Mouse (Mus musculus) heart, embryonic 16.5 days (tissue): ENCODE measurements at regions not wholly inside any gene's neighbourhood (a gene's known extent, or its start where the extent isn't known, plus 50 kb on each side); places are given as distances from the start of the nearest gene placed in this dataset.

Experiments
- ATAC-seq: fragments of 200-750 bp; cut with Nextera tagmentation; replicated peaks from 2 replicates; pipeline ENCODE4 v1.8.0; 2017; ENCODE audit warnings: moderate number of reproducible peaks; ENCODE audit not compliant: insufficient read depth, low FRiP score; ENCODE audit errors: extremely low read depth
- H3K27ac ChIP-seq: fragments of 300-500 bp; sonication (generic); 2 replicates; pipeline ENCODE4 v1.5.1; 2014; ENCODE audit warnings: mild to moderate bottlenecking, low read length, control low read depth, moderate library complexity
- H3K27me3 ChIP-seq: fragments of 300-500 bp; sonication (generic); 2 replicates; pipeline ENCODE4 v1.6.1; 2014; ENCODE audit warnings: low read length, mixed read lengths; ENCODE audit not compliant: control insufficient read depth, insufficient read depth
- H3K36me3 ChIP-seq: fragments of 300-500 bp; sonication (generic); 2 replicates; pipeline ENCODE4 v1.6.1; 2014; ENCODE audit not compliant: control insufficient read depth, insufficient read depth
- H3K4me1 ChIP-seq: fragments of 300-500 bp; sonication (generic); 2 replicates; pipeline ENCODE4 v1.6.1; 2014; ENCODE audit warnings: low read length, mixed read lengths; ENCODE audit not compliant: control insufficient read depth, insufficient read depth
- H3K4me2 ChIP-seq: fragments of 300-500 bp; sonication (generic); 2 replicates; pipeline ENCODE4 v1.6.1; 2014; ENCODE audit warnings: low read depth, mild to moderate bottlenecking, control low read depth, low read length
- H3K4me3 ChIP-seq: fragments of 300-500 bp; sonication (generic); 2 replicates; pipeline ENCODE4 v1.5.1; 2014; ENCODE audit warnings: mild to moderate bottlenecking, control low read depth, low read length
- H3K9ac ChIP-seq: fragments of 300-500 bp; sonication (generic); 2 replicates; pipeline ENCODE4 v1.6.1; 2014; ENCODE audit warnings: low read length, control low read depth
- H3K9me3 ChIP-seq: fragments of 300-500 bp; sonication (generic); replicated peaks from 2 replicates; pipeline ENCODE4 v1.6.1; 2016; ENCODE audit warnings: low read length; ENCODE audit not compliant: control insufficient read depth
- WGBS: fragments of 180-500 bp; shearing (Covaris S2); extraction: QIAGEN DNeasy Blood & Tissue Kit; methylation state at CpG from one replicate; pipeline ENCODE4 v1.1.7; 2014; 5-methylcytosine and 5-hydroxymethylcytosine counted together

DNA sequence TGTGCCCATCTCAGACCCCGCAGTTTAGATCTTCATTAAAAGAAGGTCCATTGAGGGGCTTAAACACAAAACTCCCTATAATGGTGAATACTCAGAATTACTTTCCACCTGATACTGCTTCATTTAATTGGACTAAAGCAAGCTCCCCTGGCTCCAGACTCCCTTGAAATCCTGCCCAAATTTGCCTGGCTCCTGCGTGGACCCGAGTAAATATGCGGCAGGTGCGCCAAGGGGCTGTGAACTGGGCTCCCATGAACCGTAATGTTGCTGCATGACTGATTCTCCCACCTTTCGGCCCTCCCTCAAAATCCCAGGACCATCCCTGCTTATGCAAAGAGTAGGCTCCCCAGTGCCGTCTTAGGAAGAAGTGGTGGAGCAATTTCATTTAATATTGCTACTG is 573.7 kb downstream of the Ccdc171 start:
- no peaks in the 10 kb centered on the region for H3K36me3 ChIP-seq
- H3K27ac ChIP-seq, result no peak overlapping the region
- no peak for ATAC-seq
- 0 out of 2 replicates have a peak, but pooled peaks cover 3% of the 10 kb centered on the region for H3K27me3 ChIP-seq
- H3K9me3 ChIP-seq, result no peaks in the 10 kb centered on the region
- WGBS, result 88% methylated on average over 8 of the region's 8 CpGs
- no peak overlapping the region for H3K9ac ChIP-seq
- H3K4me3 ChIP-seq, result no peak overlapping the region
- no peak overlapping the region for H3K4me2 ChIP-seq
- H3K4me1 ChIP-seq, result no peaks in the 10 kb centered on the region

DNA sequence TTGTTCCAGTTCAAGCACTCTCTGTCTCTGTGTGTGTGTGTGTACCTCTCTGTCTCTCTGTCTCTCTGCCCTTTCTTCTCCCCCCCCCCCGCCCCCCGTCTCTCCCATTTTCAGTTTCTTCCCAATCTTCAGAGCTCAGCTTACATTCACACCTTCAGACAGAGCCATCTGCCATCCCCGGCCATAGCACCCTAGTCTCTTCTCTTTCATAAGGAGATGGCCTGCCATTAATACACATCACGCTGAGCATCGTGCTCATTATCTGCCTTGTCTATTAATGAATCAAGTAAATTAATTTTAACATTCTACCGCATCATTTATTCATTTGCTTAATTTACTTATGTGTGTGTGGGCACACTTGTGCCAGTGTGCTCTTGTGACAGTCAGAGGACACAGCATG is 573.2 kb downstream of the Bnc2 start:
- no peak overlapping the region for H3K27ac ChIP-seq
- 0 out of 2 replicates have a peak, but pooled peaks cover 3% of the 10 kb centered on the region for H3K27me3 ChIP-seq
- no peak for ATAC-seq

DNA sequence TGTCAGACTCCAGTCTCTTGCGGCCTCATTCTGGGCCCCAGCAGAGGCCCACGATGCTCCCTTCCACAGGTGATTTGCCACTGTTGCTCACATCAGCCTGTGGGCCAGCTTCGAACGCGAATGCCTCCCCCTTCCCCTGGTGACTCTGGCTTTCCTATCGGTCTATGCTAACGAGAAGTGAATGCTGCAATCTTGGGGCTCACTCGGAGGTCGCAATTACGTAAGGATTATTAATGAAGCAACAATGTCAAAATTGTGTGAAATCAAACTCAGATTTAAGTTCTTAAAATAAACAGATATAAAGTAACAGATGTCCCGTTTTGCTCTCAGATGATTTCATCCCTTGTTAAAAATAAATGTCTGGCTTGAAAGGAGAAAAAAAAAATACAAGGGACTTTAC is 572.3 kb downstream of the Bnc2 start:
- H3K4me2 ChIP-seq, result no peak overlapping the region
- no peak overlapping the region for H3K4me3 ChIP-seq
- 0 out of 2 replicates have a peak, but pooled peaks cover 3% of the 10 kb centered on the region for H3K27me3 ChIP-seq
- ATAC-seq, result no peak
- no peaks in the 10 kb centered on the region for H3K36me3 ChIP-seq
- no peak overlapping the region for H3K27ac ChIP-seq
- no peaks in the 10 kb centered on the region for H3K4me1 ChIP-seq
- H3K9ac ChIP-seq, result no peak overlapping the region
- H3K9me3 ChIP-seq, result no peaks in the 10 kb centered on the region
- WGBS, result 59% methylated on average over 11 of the region's 11 CpGs

More for the DNA sequence above, 573.2 kb downstream of the Bnc2 start:
- Histone ChIP-seq H3K4me1 (no peaks in the 10 kb centered on the region), H3K36me3 (no peaks in the 10 kb centered on the region), H3K9me3 (no peaks in the 10 kb centered on the region), H3K4me3 (no peak overlapping the region), H3K4me2 (no peak overlapping the region), H3K9ac (no peak overlapping the region)
- 84% methylated on average over 6 of the region's 6 CpGs for WGBS

DNA sequence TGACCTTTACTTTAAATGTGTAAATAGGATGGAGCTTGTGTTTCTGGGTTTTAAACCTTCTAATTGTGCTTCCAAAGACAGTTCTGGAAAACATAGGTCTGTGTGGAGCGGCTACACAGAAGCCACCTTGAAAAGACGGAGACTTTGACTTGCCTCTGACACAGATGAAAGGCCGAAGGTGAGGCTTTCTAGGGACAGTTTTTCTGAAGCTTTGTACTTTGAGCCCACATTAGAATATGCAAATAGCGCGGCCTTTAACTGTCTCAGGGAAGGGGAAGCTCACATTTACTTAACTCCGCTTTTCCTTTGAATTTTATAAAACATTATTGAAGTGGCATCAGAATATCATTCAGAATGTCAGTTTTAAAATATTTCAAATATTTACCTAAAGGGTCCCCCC is 566.5 kb downstream of the Bnc2 start:
- H3K9me3 ChIP-seq, result no peaks in the 10 kb centered on the region
- H3K9ac ChIP-seq, result no peak overlapping the region
- WGBS, result 84% methylated on average over 6 of the region's 6 CpGs
- no peak overlapping the region for H3K27ac ChIP-seq
- no peak overlapping the region for H3K4me2 ChIP-seq
- ATAC-seq, result no peak
- H3K27me3 ChIP-seq, result no peaks in the 10 kb centered on the region
- no peaks in the 10 kb centered on the region for H3K4me1 ChIP-seq
- no peak overlapping the region for H3K4me3 ChIP-seq
- no peaks in the 10 kb centered on the region for H3K36me3 ChIP-seq

DNA sequence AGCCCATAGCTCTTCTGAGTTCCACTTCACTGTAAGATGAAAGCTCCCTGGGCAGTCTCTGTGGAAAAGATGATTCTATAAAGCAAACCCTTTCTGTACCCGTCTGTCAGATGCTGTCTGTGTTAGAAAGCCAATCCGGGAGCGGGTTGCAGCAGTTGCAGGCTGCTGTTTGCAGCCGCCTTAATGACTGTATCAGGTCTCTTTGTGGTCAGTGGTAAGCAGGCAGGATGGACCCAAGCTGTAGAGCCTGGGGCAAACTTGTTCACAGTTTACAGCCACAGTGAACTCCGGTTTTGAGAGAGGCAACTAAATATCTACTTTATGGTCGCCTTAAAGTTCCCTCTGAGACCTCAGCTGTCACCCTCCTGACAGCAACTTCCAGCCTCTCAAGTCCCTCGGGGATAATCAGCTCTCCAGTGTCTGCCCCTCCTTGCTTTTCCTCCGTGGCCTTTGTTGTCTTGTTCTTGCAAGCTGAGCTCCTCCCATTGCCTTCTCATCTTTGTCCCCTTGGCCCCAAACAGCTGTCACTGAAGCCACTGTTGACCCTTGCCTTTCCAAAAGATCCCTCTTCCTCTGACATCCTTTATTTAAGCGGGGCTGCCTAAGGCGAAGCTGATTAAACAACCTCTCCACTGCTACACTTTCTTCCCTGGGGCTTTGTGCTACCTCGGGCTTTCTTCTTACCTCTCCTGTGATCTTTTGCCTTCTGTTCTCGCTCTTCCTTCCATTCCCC is 565.1 kb downstream of the Bnc2 start:
- Histone ChIP-seq H3K4me2 (no peak overlapping the region), H3K4me1 (no peaks in the 10 kb centered on the region), H3K27me3 (no peaks in the 10 kb centered on the region), H3K4me3 (no peak overlapping the region), H3K27ac (no peak overlapping the region), H3K9me3 (no peaks in the 10 kb centered on the region), H3K9ac (no peak overlapping the region), H3K36me3 (no peaks in the 10 kb centered on the region)
- no peak for ATAC-seq
- WGBS, result 37% methylated on average over 12 of the region's 12 CpGs

DNA sequence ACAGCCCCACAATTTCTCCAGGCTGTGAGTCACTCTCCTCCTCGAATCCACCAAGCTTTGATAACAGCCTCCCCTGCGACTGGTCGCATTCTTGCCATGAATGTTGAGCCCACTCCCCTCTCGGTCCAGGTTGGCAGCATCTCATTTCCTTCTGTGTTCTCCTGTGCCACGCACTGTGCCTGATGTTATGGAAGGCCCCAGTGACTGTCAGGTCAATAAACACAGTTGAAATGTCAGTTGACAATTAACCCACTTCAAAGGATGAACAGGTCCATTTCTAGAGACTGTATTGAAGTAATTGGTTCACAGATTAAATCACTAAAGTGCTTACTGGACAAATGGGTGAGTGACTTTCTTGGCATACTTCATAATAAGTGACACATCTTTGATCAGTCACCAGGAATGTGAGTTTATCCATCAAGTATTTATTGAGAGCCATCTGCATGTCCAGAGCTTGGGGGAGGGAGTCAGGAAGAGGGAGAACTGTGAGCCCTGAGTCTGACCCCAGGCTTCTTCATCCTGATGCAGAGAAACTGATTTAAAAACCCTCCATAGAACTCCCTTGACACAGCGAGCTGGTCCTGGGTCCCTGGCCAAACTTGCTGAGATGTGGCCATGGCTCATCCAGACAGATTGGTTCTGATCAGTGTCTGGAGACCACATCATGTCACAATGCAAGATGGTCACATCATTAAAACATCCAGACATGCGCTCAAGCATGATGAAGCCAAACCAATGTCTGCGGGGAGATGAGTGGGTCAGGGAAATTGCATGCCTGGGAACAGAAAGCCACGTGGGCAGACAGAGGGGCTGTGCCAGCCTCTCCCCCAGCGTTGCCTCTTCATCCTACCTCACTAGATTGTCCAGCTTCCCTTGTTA is 560.7 kb downstream of the Bnc2 start:
- WGBS, result 78% methylated on average over 10 of the region's 10 CpGs
- H3K27me3 ChIP-seq, result no peaks in the 10 kb centered on the region
- H3K4me3 ChIP-seq, result no peak overlapping the region
- H3K36me3 ChIP-seq, result no peaks in the 10 kb centered on the region
- no peaks in the 10 kb centered on the region for H3K4me1 ChIP-seq
- no peaks in the 10 kb centered on the region for H3K9me3 ChIP-seq
- H3K4me2 ChIP-seq, result no peak overlapping the region
- no peak overlapping the region for H3K9ac ChIP-seq
- no peak for ATAC-seq
- H3K27ac ChIP-seq, result no peak overlapping the region

DNA sequence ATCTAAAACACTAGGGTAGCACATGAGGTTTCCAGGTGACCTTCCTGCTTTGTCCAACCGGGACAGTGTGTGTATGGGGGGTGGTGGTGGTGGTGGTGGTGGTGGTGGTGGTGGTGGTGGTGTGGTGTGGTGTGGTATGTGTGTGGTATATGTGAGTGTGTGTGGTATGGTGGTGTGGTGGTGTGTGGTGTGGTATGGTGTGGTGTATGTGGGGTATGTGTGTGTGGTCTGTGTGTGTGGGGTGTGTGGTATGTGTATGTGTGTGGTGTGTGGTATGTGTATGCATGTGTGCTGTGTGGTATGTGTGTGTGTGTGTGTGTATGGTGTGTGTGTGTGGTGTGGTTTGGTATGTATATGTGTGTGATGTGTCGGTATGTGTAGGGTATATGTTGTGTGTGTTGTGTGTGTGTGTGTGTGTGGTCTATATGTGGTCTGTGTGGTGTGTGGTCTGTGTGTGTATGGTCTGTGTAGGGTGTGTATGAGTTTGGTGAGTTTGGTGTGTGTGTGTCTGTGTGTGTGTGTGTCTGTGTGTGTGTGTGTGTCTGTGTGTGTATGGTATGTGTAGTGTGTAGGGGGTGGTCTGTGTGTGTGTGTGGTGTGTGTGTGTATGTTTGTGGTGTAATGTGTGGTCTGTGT is 556.7 kb downstream of the Bnc2 start:
- Histone ChIP-seq H3K4me2 (no peak overlapping the region), H3K36me3 (no peaks in the 10 kb centered on the region), H3K9me3 (no peaks in the 10 kb centered on the region), H3K4me3 (no peak overlapping the region), H3K4me1 (no peaks in the 10 kb centered on the region), H3K27ac (no peak overlapping the region), H3K9ac (no peak overlapping the region), H3K27me3 (no peaks in the 10 kb centered on the region)
- 90% methylated on average over 2 of the region's 2 CpGs for WGBS
- ATAC-seq, result no peak

DNA sequence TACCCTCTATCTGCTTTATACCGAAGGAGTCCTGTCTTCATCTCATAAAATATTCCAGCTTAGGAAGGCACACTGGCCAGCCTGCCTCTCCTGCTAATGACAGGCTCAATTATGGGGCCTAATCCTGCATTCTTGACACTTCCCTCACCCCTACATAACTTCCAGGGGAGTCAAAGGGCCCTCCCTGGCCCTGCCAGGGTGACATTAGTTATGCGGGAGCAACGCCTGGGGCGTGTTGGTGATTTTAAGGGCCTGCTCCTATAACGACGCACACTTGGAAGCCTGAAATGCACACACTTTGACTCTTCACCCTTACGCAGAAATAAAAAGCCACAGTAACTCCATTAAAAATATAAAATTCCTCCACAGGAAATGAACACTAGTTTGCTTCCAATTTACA is 555.5 kb downstream of the Bnc2 start:
- ATAC-seq, result no peak
- Histone ChIP-seq H3K36me3 (no peaks in the 10 kb centered on the region), H3K9ac (no peak overlapping the region), H3K27me3 (no peaks in the 10 kb centered on the region), H3K4me2 (no peak overlapping the region), H3K4me3 (no peak overlapping the region), H3K27ac (no peak overlapping the region), H3K9me3 (no peaks in the 10 kb centered on the region), H3K4me1 (no peaks in the 10 kb centered on the region)
- WGBS, result 53% methylated on average over 7 of the region's 7 CpGs

DNA sequence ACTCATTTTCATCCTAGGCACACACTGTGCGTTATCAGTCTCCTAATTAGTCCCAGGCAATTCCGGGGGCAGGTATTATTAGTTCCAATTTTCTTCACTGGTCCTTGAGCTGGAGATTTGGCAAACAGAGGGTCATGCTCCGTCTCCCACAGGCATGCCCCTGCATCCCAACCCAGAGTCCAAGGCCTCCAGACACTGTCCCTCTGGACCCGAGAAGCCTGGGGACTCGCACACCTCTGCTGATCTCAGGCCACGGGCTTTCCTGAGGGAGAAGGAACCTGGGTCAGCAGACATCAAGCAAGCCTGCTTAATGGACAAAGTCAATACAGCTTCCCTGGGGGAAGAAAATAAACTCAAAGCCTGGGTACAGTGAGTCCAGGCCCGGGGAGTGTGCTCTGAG is 554.7 kb downstream of the Bnc2 start:
- Histone ChIP-seq H3K4me1 (no peaks in the 10 kb centered on the region), H3K27me3 (no peaks in the 10 kb centered on the region), H3K4me2 (no peak overlapping the region), H3K4me3 (no peak overlapping the region), H3K36me3 (no peaks in the 10 kb centered on the region), H3K9me3 (no peaks in the 10 kb centered on the region), H3K9ac (no peak overlapping the region), H3K27ac (no peak overlapping the region)
- ATAC-seq, result no peak
- 77% methylated on average over 7 of the region's 7 CpGs for WGBS
